Mouse (Mus musculus) forebrain, embryonic 15.5 days (tissue): ENCODE data around the gene Mcl1. TPM values are rescaled to one million over a fixed set of nuclear protein-coding genes. Genes with fewer than 3 reads are reported as not detected.

Source experiments
- ATAC-seq: fragments of 200-750 bp; cut with Nextera tagmentation; replicated peaks from 2 replicates; pipeline ENCODE4 v1.8.0; 2017; ENCODE audit warnings: mild to moderate bottlenecking, moderate TSS enrichment, moderate library complexity
- H3K27ac ChIP-seq: fragments of 300-500 bp; sonication (generic); replicated peaks from 2 replicates; pipeline ENCODE4 v1.5.1; 2015; ENCODE audit warnings: mild to moderate bottlenecking, inconsistent platforms
- H3K27me3 ChIP-seq: fragments of 300-500 bp; sonication (generic); 2 replicates; pipeline ENCODE4 v1.6.1; 2015; ENCODE audit warnings: inconsistent platforms
- H3K36me3 ChIP-seq: fragments of 300-500 bp; sonication (generic); 2 replicates; pipeline ENCODE4 v1.6.1; 2015; ENCODE audit warnings: mild to moderate bottlenecking, inconsistent platforms
- H3K4me1 ChIP-seq: fragments of 300-500 bp; sonication (generic); 2 replicates; pipeline ENCODE4 v1.6.1; 2015; ENCODE audit warnings: inconsistent platforms
- H3K4me2 ChIP-seq: fragments of 300-500 bp; sonication (generic); replicated peaks from 2 replicates; pipeline ENCODE4 v1.6.1; 2015; ENCODE audit warnings: mild to moderate bottlenecking, inconsistent platforms
- H3K4me3 ChIP-seq: fragments of 300-500 bp; sonication (generic); 2 replicates; pipeline ENCODE4 v1.5.1; 2015; ENCODE audit warnings: mild to moderate bottlenecking, inconsistent platforms
- H3K9ac ChIP-seq: fragments of 300-500 bp; sonication (generic); replicated peaks from 2 replicates; pipeline ENCODE4 v1.6.1; 2015; ENCODE audit warnings: mild to moderate bottlenecking, inconsistent platforms
- H3K9me3 ChIP-seq: fragments of 300-500 bp; sonication (generic); 2 replicates; pipeline ENCODE4 v1.6.1; 2016; ENCODE audit warnings: inconsistent platforms
- WGBS: fragments of 180-500 bp; shearing (Covaris S2); methylation state at CpG from one replicate; pipeline ENCODE4 v1.1.7; 2015; ENCODE audit warnings: mixed read lengths; 5-methylcytosine and 5-hydroxymethylcytosine counted together
- polyA plus RNA-seq: library from polyadenylated mRNA; unstranded; fragments of >200 nt; fragmentation: Nextera tagmentation; extraction: Ambion mirVana; gene quantifications from 2 replicates; pipeline ENCODE4 v1.2.1, GENCODE M21; 2015

Mcl1 gene
- polyA plus RNA-seq, 1 experiment from 2014 or later: 52.4 TPM

GRCm38 (mm10) chr3:95631304-95631703 is 27.3 kb upstream of the Mcl1 start:
- 82% methylated on average over 6 of the region's 6 CpGs for WGBS

GRCm38 (mm10) chr3:95632648-95633588 is 25.7 kb upstream of the Mcl1 start:
- Histone ChIP-seq H3K9me3 (no peaks in the 10 kb centered on the region), H3K27me3 (no peaks in the 10 kb centered on the region), H3K36me3 (peaks cover 80% of the 10 kb centered on the region), H3K27ac (no peak overlapping the region), H3K4me3 (no peak overlapping the region), H3K9ac (no peak overlapping the region), H3K4me1 (peaks cover 3% of the 10 kb centered on the region; the same call in 1 of the 2 replicates), H3K4me2 (no peak overlapping the region)
- no peak for ATAC-seq
- WGBS: 82% methylated on average over 12 of the region's 12 CpGs

More at GRCm38 (mm10) chr3:95631304-95631703, 27.3 kb upstream of the Mcl1 start:
- Histone ChIP-seq H3K4me3 (no peak overlapping the region), H3K4me1 (peaks cover 17% of the 10 kb centered on the region), H3K36me3 (peaks cover 81% of the 10 kb centered on the region), H3K9ac (no peak overlapping the region), H3K27me3 (no peaks in the 10 kb centered on the region), H3K27ac (no peak overlapping the region), H3K4me2 (no peak overlapping the region), H3K9me3 (no peaks in the 10 kb centered on the region)
- no peak for ATAC-seq

GRCm38 (mm10) chr3:95635636-95636035 is 23.0 kb upstream of the Mcl1 start:
- no peaks in the 10 kb centered on the region for H3K4me1 ChIP-seq
- peaks cover 69% of the 10 kb centered on the region for H3K36me3 ChIP-seq
- no peak overlapping the region for H3K27ac ChIP-seq
- 83% methylated on average over 4 of the region's 4 CpGs for WGBS
- no peak for ATAC-seq
- no peak overlapping the region for H3K4me2 ChIP-seq
- H3K9me3 ChIP-seq: no peaks in the 10 kb centered on the region
- no peaks in the 10 kb centered on the region for H3K27me3 ChIP-seq
- no peak overlapping the region for H3K9ac ChIP-seq
- H3K4me3 ChIP-seq: no peak overlapping the region

GRCm38 (mm10) chr3:95636072-95636471 is 22.5 kb upstream of the Mcl1 start:
- H3K36me3 ChIP-seq: peaks cover 65% of the 10 kb centered on the region
- no peak overlapping the region for H3K4me2 ChIP-seq
- H3K4me1 ChIP-seq: no peaks in the 10 kb centered on the region
- WGBS: 90% methylated on average over 4 of the region's 4 CpGs
- ATAC-seq: no peak
- H3K9me3 ChIP-seq: no peaks in the 10 kb centered on the region
- H3K4me3 ChIP-seq: no peak overlapping the region
- H3K27me3 ChIP-seq: no peaks in the 10 kb centered on the region
- no peak overlapping the region for H3K9ac ChIP-seq
- H3K27ac ChIP-seq: no peak overlapping the region

- WGBS: 100% methylated on average over 1 of the region's 1 CpGs
- Histone ChIP-seq H3K4me3 (no peak overlapping the region), H3K36me3 (peaks cover 33% of the 10 kb centered on the region), H3K9me3 (no peaks in the 10 kb centered on the region), H3K9ac (no peak overlapping the region), H3K27ac (no peak overlapping the region), H3K27me3 (no peaks in the 10 kb centered on the region), H3K4me2 (no peak overlapping the region), H3K4me1 (no peaks in the 10 kb centered on the region)
- no peak for ATAC-seq
These were observed 18.9 kb upstream of the Mcl1 start for GRCm38 (mm10) chr3:95639694-95640093.

- no peaks in the 10 kb centered on the region for H3K9me3 ChIP-seq
- H3K27ac ChIP-seq: no peak overlapping the region
- no peak overlapping the region for H3K4me3 ChIP-seq
- no peak overlapping the region for H3K9ac ChIP-seq
- 91% methylated on average over 7 of the region's 7 CpGs for WGBS
- ATAC-seq: no peak
- no peak overlapping the region for H3K4me2 ChIP-seq
- no peaks in the 10 kb centered on the region for H3K27me3 ChIP-seq
- peaks cover 9% of the 10 kb centered on the region; the same call in 1 of the 2 replicates for H3K36me3 ChIP-seq
- no peaks in the 10 kb centered on the region for H3K4me1 ChIP-seq
These were observed 15.5 kb upstream of the Mcl1 start for GRCm38 (mm10) chr3:95643097-95643496.

GRCm38 (mm10) chr3:95645313-95646235 is 13.0 kb upstream of the Mcl1 start:
- H3K27ac ChIP-seq: no peak overlapping the region
- ATAC-seq: no peak
- no peak overlapping the region for H3K9ac ChIP-seq
- H3K27me3 ChIP-seq: no peaks in the 10 kb centered on the region
- H3K4me2 ChIP-seq: no peak overlapping the region
- no peaks in the 10 kb centered on the region for H3K36me3 ChIP-seq
- no peaks in the 10 kb centered on the region for H3K4me1 ChIP-seq
- H3K4me3 ChIP-seq: no peak overlapping the region
- 70% methylated on average over 10 of the region's 10 CpGs for WGBS
- no peaks in the 10 kb centered on the region for H3K9me3 ChIP-seq

- Histone ChIP-seq H3K27me3 (no peaks in the 10 kb centered on the region), H3K27ac (no peak overlapping the region), H3K4me2 (no peak overlapping the region), H3K36me3 (no peaks in the 10 kb centered on the region), H3K4me3 (no peak overlapping the region), H3K4me1 (no peaks in the 10 kb centered on the region), H3K9me3 (no peaks in the 10 kb centered on the region), H3K9ac (no peak overlapping the region)
- WGBS: 90% methylated on average over 5 of the region's 5 CpGs
- no peak for ATAC-seq
These were observed 10.6 kb upstream of the Mcl1 start for GRCm38 (mm10) chr3:95648016-95648415.

GRCm38 (mm10) chr3:95650276-95651032 is 8.1 kb upstream of the Mcl1 start:
- no peak overlapping the region for H3K9ac ChIP-seq
- no peak for ATAC-seq
- H3K27me3 ChIP-seq: no peaks in the 10 kb centered on the region

GRCm38 (mm10) chr3:95651033-95651373 is 7.6 kb upstream of the Mcl1 start:
- H3K4me2 ChIP-seq: no peak overlapping the region

More at GRCm38 (mm10) chr3:95650276-95651032, 8.1 kb upstream of the Mcl1 start:
- 84% methylated on average over 6 of the region's 6 CpGs for WGBS
- H3K9me3 ChIP-seq: no peaks in the 10 kb centered on the region
- H3K4me1 ChIP-seq: no peaks in the 10 kb centered on the region
- no peak overlapping the region for H3K4me3 ChIP-seq
- H3K27ac ChIP-seq: no peak overlapping the region
- no peak overlapping the region for H3K4me2 ChIP-seq
- H3K36me3 ChIP-seq: no peaks in the 10 kb centered on the region

GRCm38 (mm10) chr3:95651391-95652203 is 7.0 kb upstream of the Mcl1 start:
- ATAC-seq: no peak
- Histone ChIP-seq H3K9ac (no peak overlapping the region), H3K9me3 (no peaks in the 10 kb centered on the region), H3K27ac (no peak overlapping the region), H3K36me3 (no peaks in the 10 kb centered on the region), H3K4me2 (no peak overlapping the region), H3K4me3 (no peak overlapping the region), H3K27me3 (no peaks in the 10 kb centered on the region), H3K4me1 (no peaks in the 10 kb centered on the region)
- 92% methylated on average over 16 of the region's 16 CpGs for WGBS

More at GRCm38 (mm10) chr3:95651033-95651373, 7.6 kb upstream of the Mcl1 start:
- Histone ChIP-seq H3K27ac (no peak overlapping the region), H3K4me1 (no peaks in the 10 kb centered on the region), H3K4me3 (no peak overlapping the region), H3K27me3 (no peaks in the 10 kb centered on the region), H3K9ac (no peak overlapping the region), H3K9me3 (no peaks in the 10 kb centered on the region), H3K36me3 (no peaks in the 10 kb centered on the region)
- WGBS: 92% methylated on average over 3 of the region's 3 CpGs
- no peak for ATAC-seq
